Mouse (Mus musculus): ENCODE results near the gene Plch2. TPM values are rescaled to one million over a fixed set of nuclear protein-coding genes. Genes with fewer than 3 reads are reported as not detected.

Gene Plch2
- total and polyA plus RNA-seq, 3 experiments = 0.85 to 1.1 TPM; not detected in 1

GRCm38 (mm10) chr4:155018066-155018465 is 38.5 kb downstream of the Plch2 start:
- no peaks in the 10 kb centered on the region for H3K36me3 ChIP-seq (ENCODE audit: control insufficient read depth in 1 of 2, insufficient read depth in 2 of 2, low read length in 2 of 2)
- H3K27me3 ChIP-seq (ENCODE audit: control insufficient read depth in 1 of 2, insufficient read depth in 2 of 2, low read length in 2 of 2) = 0 out of 4 replicates have a peak, but pooled peaks cover 0 to 1% of the 10 kb centered on the region in 2 experiments

GRCm38 (mm10) chr4:155017253-155017878 is 39.2 kb downstream of the Plch2 start:
- Histone ChIP-seq H3K4me3 (ENCODE audit: control insufficient read depth in 1 of 2, insufficient read depth in 1 of 2, low read depth in 2 of 2, low read length in 2 of 2) (no peak overlapping the region), H3K9me3 (replicated peaks; ENCODE audit: insufficient read depth, low read length) (no peaks in the 10 kb centered on the region), H3K27ac (ENCODE audit: control insufficient read depth, low read depth, low read length) (no peak overlapping the region), H3K27me3 (ENCODE audit: control insufficient read depth in 1 of 2, insufficient read depth in 2 of 2, low read length in 2 of 2) (0 out of 4 replicates have a peak, but pooled peaks cover 0 to 1% of the 10 kb centered on the region in 2 experiments), H3K36me3 (ENCODE audit: control insufficient read depth in 1 of 2, insufficient read depth in 2 of 2, low read length in 2 of 2) (no peaks in the 10 kb centered on the region), H3K4me1 (ENCODE audit: control insufficient read depth in 1 of 2, insufficient read depth in 2 of 2, low read length in 2 of 2) (no peaks in the 10 kb centered on the region), H3K9ac (ENCODE audit: control insufficient read depth, low read depth, low read length, poor library complexity, severe bottlenecking) (no peak overlapping the region), H3K79me2 (ENCODE audit: control insufficient read depth, insufficient read depth, low read length, poor library complexity) (no peaks in the 10 kb centered on the region)
- TF ChIP-seq GATA1 (IDR thresholded peaks at IDR 0.05; ENCODE audit: low read depth, low read length) = no peak
- no peak for TF ChIP-seq CTCF (IDR thresholded peaks at IDR 0.05 in 2 of 3, conservative IDR thresholded peaks at IDR 0.05 in 1 of 3; ENCODE audit: control insufficient read depth in 1 of 3, insufficient read depth in 1 of 3, low read depth in 2 of 3, low read length in 3 of 3, poor library complexity in 1 of 3, severe bottlenecking in 1 of 3)
- no peak for TF ChIP-seq MXI1 (IDR thresholded peaks at IDR 0.05; ENCODE audit: low read depth, low read length)
- TF ChIP-seq SIN3A (IDR thresholded peaks at IDR 0.05; ENCODE audit: low read length) = no peak
- TF ChIP-seq CHD2 (IDR thresholded peaks at IDR 0.05; ENCODE audit: low read length) = no peak
- no peak for TF ChIP-seq TCF12 (IDR thresholded peaks at IDR 0.05; ENCODE audit: low read depth, low read length)
- TF ChIP-seq USF2 (IDR thresholded peaks at IDR 0.05; ENCODE audit: borderline replicate concordance in 1 of 2, insufficient read depth in 1 of 2, low read depth in 1 of 2, low read length in 2 of 2) = no peak
- TF ChIP-seq POLR2AphosphoS2 (IDR thresholded peaks at IDR 0.05; ENCODE audit: low read length) = no peak
- no peak for TF ChIP-seq MAFK (IDR thresholded peaks at IDR 0.05; ENCODE audit: borderline replicate concordance, low read depth, low read length)
- no peak for TF ChIP-seq UBTF (IDR thresholded peaks at IDR 0.05; ENCODE audit: borderline replicate concordance, insufficient read depth, low read depth, low read length)
- no peak for TF ChIP-seq ZMIZ1 (IDR thresholded peaks at IDR 0.05; ENCODE audit: low read depth, low read length)
- no peak for DNase-seq (ENCODE audit: low read depth, low spot score)

More at GRCm38 (mm10) chr4:155018066-155018465, 38.5 kb downstream of the Plch2 start:
- TF ChIP-seq KAT2A (conservative IDR thresholded peaks at IDR 0.05; ENCODE audit: low read depth, low read length) (no peak), TAL1 (IDR thresholded peaks at IDR 0.05; ENCODE audit: low read length) (no peak), SMC3 (IDR thresholded peaks at IDR 0.05; ENCODE audit: low read depth, low read length) (no peak), MYC (IDR thresholded peaks at IDR 0.05; ENCODE audit: low read depth, low read length) (no peak), ELF1 (IDR thresholded peaks at IDR 0.05; ENCODE audit: low read depth, low read length) (no peak), POLR2AphosphoS5 (IDR thresholded peaks at IDR 0.05; ENCODE audit: borderline replicate concordance, low read depth, low read length) (no peak), EP300 (IDR thresholded peaks at IDR 0.05; ENCODE audit: low read depth in 1 of 2, low read length in 2 of 2) (no peak), NRF1 (IDR thresholded peaks at IDR 0.05; ENCODE audit: insufficient read depth, low read depth, low read length, poor library complexity, severe bottlenecking) (no peak), JUND (IDR thresholded peaks at IDR 0.05; ENCODE audit: low read depth, low read length) (no peak), CTCF (IDR thresholded peaks at IDR 0.05 in 2 of 3, conservative IDR thresholded peaks at IDR 0.05 in 1 of 3; ENCODE audit: control insufficient read depth in 1 of 3, insufficient read depth in 1 of 3, low read depth in 2 of 3, low read length in 3 of 3, poor library complexity in 1 of 3, severe bottlenecking in 1 of 3) (no peak), TBP (IDR thresholded peaks at IDR 0.05; ENCODE audit: low read depth, low read length) (no peak), MYB (IDR thresholded peaks at IDR 0.05; ENCODE audit: low read depth, low read length) (no peak), CHD1 (IDR thresholded peaks at IDR 0.05; ENCODE audit: low read depth, low read length) (no peak), MEF2A (IDR thresholded peaks at IDR 0.05; ENCODE audit: extremely low read depth, insufficient replicate concordance, low read depth, low read length, poor library complexity, severe bottlenecking) (no peak), MAZ (IDR thresholded peaks at IDR 0.05; ENCODE audit: low read depth, low read length) (no peak), CHD2 (IDR thresholded peaks at IDR 0.05; ENCODE audit: low read length) (no peak), POLR2AphosphoS2 (IDR thresholded peaks at IDR 0.05; ENCODE audit: low read length) (no peak), MAFK (IDR thresholded peaks at IDR 0.05; ENCODE audit: borderline replicate concordance, low read depth, low read length) (no peak), SIN3A (IDR thresholded peaks at IDR 0.05; ENCODE audit: low read length) (no peak)
- H3K9ac ChIP-seq (ENCODE audit: control insufficient read depth, low read depth, low read length, poor library complexity, severe bottlenecking) = no peak overlapping the region
- no peak overlapping the region for H3K4me3 ChIP-seq (ENCODE audit: control insufficient read depth in 1 of 2, insufficient read depth in 1 of 2, low read depth in 2 of 2, low read length in 2 of 2)
- H3K79me2 ChIP-seq (ENCODE audit: control insufficient read depth, insufficient read depth, low read length, poor library complexity) = no peaks in the 10 kb centered on the region
- H3K9me3 ChIP-seq (replicated peaks; ENCODE audit: insufficient read depth, low read length) = no peaks in the 10 kb centered on the region
- no peak overlapping the region for H3K27ac ChIP-seq (ENCODE audit: control insufficient read depth, low read depth, low read length)
- no peaks in the 10 kb centered on the region for H3K4me1 ChIP-seq (ENCODE audit: control insufficient read depth in 1 of 2, insufficient read depth in 2 of 2, low read length in 2 of 2)
- DNase-seq (ENCODE audit: low read depth, low spot score) = no peak
